Mouse (Mus musculus) lung, postnatal 0 days (tissue): ENCODE measurements at regions not wholly inside any gene's neighbourhood (a gene's known extent, or its start where the extent isn't known, plus 50 kb on each side); places are given as distances from the start of the nearest gene placed in this dataset.

Experiments used
- CTCF ChIP-seq: IDR thresholded peaks from 2 replicates; pipeline ENCODE4 v1.5.1; 2016; ENCODE audit warnings: antibody characterized with exemption, mild to moderate bottlenecking
- EP300 ChIP-seq: IDR thresholded peaks from 2 replicates; pipeline ENCODE4 v1.6.1; 2016; ENCODE audit warnings: antibody characterized with exemption, mild to moderate bottlenecking, control low read depth

DNA sequence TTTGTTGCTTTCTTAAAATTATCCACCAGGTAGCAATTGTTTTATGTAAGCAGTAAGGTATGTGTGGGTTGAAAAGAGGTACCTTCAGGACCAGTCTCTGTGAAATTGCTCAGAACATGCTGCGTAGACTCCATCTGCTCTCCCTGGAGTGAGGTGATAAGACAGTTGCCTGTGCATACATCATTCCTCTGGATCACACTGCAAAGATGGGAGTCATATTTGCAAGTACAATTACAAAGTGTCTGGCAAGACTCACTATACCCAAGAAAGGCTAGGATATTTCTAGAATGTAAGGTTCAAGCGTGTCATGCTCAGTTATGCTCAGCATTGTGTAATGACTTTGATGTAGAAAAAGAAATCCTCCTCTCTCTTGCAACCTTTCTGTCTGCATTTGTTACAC lies 1283.5 kb upstream of the Slc10a2 start:
- no peak for TF ChIP-seq CTCF
- no peak for TF ChIP-seq EP300
